Comparison of ENCODE assay signal across 8 mouse cellular contexts in genomic region chr2:125659823-125660536, GRCm38 (mm10). TPM values are rescaled to one million over a fixed set of nuclear protein-coding genes. Genes with fewer than 3 reads are reported as not detected.
DNase-seq lines count a peak whose midpoint lies in the region; ATAC-seq lines count a peak whose summit lies in the region.

No protein-coding gene starts in this region.

- H3K4me3 ChIP-seq in intestine, embryonic 14.5 days (ENCODE audit: low read depth, low read length): peak overlapping the region; percentile 28
- no peak overlapping the region for H3K4me3 ChIP-seq in limb, embryonic 11.5 days (ENCODE audit: low read depth, low read length)
- H3K4me3 ChIP-seq in midbrain, embryonic 12.5 days: 0 out of 2 replicates have a peak overlapping the region, but pooled peaks have one; percentile 19

- H3K27ac ChIP-seq in intestine, embryonic 14.5 days (ENCODE audit: low read depth): no peak overlapping the region
- no peak overlapping the region for H3K27ac ChIP-seq in limb, embryonic 11.5 days (replicated peaks; ENCODE audit: low read depth, low read length)
- no peak overlapping the region for H3K27ac ChIP-seq in midbrain, embryonic 12.5 days (replicated peaks)

- 16% methylated on average over 10 of the region's 10 CpGs for WGBS in intestine, embryonic 14.5 days
- 18% methylated on average over 10 of the region's 10 CpGs for WGBS in limb, embryonic 11.5 days
- WGBS in midbrain, embryonic 12.5 days: 14% methylated on average over 10 of the region's 10 CpGs

- DNase-seq in urinary bladder, postnatal 25 days (ENCODE audit: low spot score): peak; percentile 69
- DNase-seq in urinary bladder, adult 2 months (ENCODE audit: low spot score): no peak
- DNase-seq in cerebellum, postnatal 36 days: peak; percentile 71 to 72
- peak; percentile 57 for DNase-seq in gastrocnemius, postnatal 10 days
- peak; percentile 77 for DNase-seq in intestine, embryonic 14.5 days (ENCODE audit: low spot score)
- peak; percentile 82 for DNase-seq in limb, embryonic 11.5 days (ENCODE audit: low spot score)
- DNase-seq in spleen, postnatal 4 days (ENCODE audit: low spot score in 2 of 2): peak; percentile 73 to 86

- peak; percentile 50 for ATAC-seq in intestine, embryonic 14.5 days (replicated peaks; ENCODE audit: low FRiP score, low TSS enrichment, low read depth)
- ATAC-seq in limb, embryonic 11.5 days (ENCODE audit: insufficient number of reproducible peaks, low FRiP score, low TSS enrichment, low read depth): peak; percentile 56; the same call in 1 of the 2 replicates
- ATAC-seq in midbrain, embryonic 12.5 days (ENCODE audit: low FRiP score, low read depth): peak; percentile 56; the same call in 1 of the 2 replicates

- H3K4me1 ChIP-seq in intestine, embryonic 14.5 days (replicated peaks; ENCODE audit: control insufficient read depth, insufficient read depth, low read length): 0 out of 2 replicates have a peak, but pooled peaks cover 6% of the 10 kb centered on the region
- H3K4me1 ChIP-seq in limb, embryonic 11.5 days (ENCODE audit: control insufficient read depth, insufficient read depth, low read length): 0 out of 2 replicates have a peak, but pooled peaks cover 3% of the 10 kb centered on the region
- H3K4me1 ChIP-seq in midbrain, embryonic 12.5 days: peaks cover 7% of the 10 kb centered on the region; the same call in 1 of the 2 replicates

- H3K9me3 ChIP-seq in intestine, embryonic 14.5 days (ENCODE audit: control insufficient read depth, low read length): no peaks in the 10 kb centered on the region
- no peaks in the 10 kb centered on the region for H3K9me3 ChIP-seq in limb, embryonic 11.5 days (ENCODE audit: control insufficient read depth, low read length)
- no peaks in the 10 kb centered on the region for H3K9me3 ChIP-seq in midbrain, embryonic 12.5 days

- no peaks in the 10 kb centered on the region for H3K36me3 ChIP-seq in intestine, embryonic 14.5 days (ENCODE audit: control insufficient read depth, insufficient read depth, low read length)
- H3K36me3 ChIP-seq in limb, embryonic 11.5 days (ENCODE audit: control insufficient read depth, insufficient read depth, low read length): no peaks in the 10 kb centered on the region
- no peaks in the 10 kb centered on the region for H3K36me3 ChIP-seq in midbrain, embryonic 12.5 days

- peak overlapping the region; percentile 68 for H3K4me2 ChIP-seq in intestine, embryonic 14.5 days (ENCODE audit: low read length)
- peak overlapping the region; percentile 41 for H3K4me2 ChIP-seq in limb, embryonic 11.5 days (ENCODE audit: low read depth, severe bottlenecking)
- H3K4me2 ChIP-seq in midbrain, embryonic 12.5 days (replicated peaks): peak overlapping the region; percentile 47

- H3K27me3 ChIP-seq in intestine, embryonic 14.5 days (replicated peaks; ENCODE audit: control insufficient read depth, insufficient read depth, low read length): no peaks in the 10 kb centered on the region
- no peaks in the 10 kb centered on the region for H3K27me3 ChIP-seq in limb, embryonic 11.5 days (ENCODE audit: control insufficient read depth, insufficient read depth, low read length)
- peaks cover 10% of the 10 kb centered on the region; the same call in 1 of the 2 replicates for H3K27me3 ChIP-seq in midbrain, embryonic 12.5 days

- peak overlapping the region; percentile 40 for H3K9ac ChIP-seq in intestine, embryonic 14.5 days (ENCODE audit: low read length)
- peak overlapping the region; percentile 57 for H3K9ac ChIP-seq in limb, embryonic 11.5 days (ENCODE audit: low read length)
- 0 out of 2 replicates have a peak overlapping the region, but pooled peaks have one; percentile 29 for H3K9ac ChIP-seq in midbrain, embryonic 12.5 days (replicated peaks)

RNA-seq across cellular contexts. Expression of gene Eid1, which starts 12.9 kb away (rescaled TPM):
- 61.5 and 71.9 TPM in 2 replicates for polyA plus RNA-seq in urinary bladder, adult 2 months (2012; rRNA removed)
- total RNA-seq in gastrocnemius, postnatal 10 days (2021): 10 to 100 TPM; 82.7 to 88.9 TPM
- polyA plus RNA-seq in intestine, embryonic 14.5 days (2014; fragmentation: Nextera tagmentation; extraction: Ambion mirVana): 155 and 160 TPM in 2 replicates
- 224 and 232 TPM in 2 replicates for polyA plus RNA-seq in limb, embryonic 11.5 days (2014; fragmentation: Nextera tagmentation; extraction: Ambion mirVana)
- polyA plus RNA-seq in midbrain, embryonic 12.5 days (2016; fragmentation: Nextera tagmentation; extraction: Ambion mirVana): 298 and 327 TPM in 2 replicates

RNA-seq across cellular contexts. Expression of gene Cep152, which starts 35.1 kb away (rescaled TPM):
- polyA plus RNA-seq in urinary bladder, adult 2 months (2012; rRNA removed): 2.0 and 2.5 TPM in 2 replicates
- 1 to 10 TPM; 1.6 to 2.6 TPM for total RNA-seq in gastrocnemius, postnatal 10 days (2021)
- 6.3 and 6.8 TPM in 2 replicates for polyA plus RNA-seq in intestine, embryonic 14.5 days (2014; fragmentation: Nextera tagmentation; extraction: Ambion mirVana)
- 9.1 and 9.9 TPM in 2 replicates for polyA plus RNA-seq in limb, embryonic 11.5 days (2014; fragmentation: Nextera tagmentation; extraction: Ambion mirVana)
- polyA plus RNA-seq in midbrain, embryonic 12.5 days (2016; fragmentation: Nextera tagmentation; extraction: Ambion mirVana): 8.8 and 9.5 TPM in 2 replicates
